Mouse (Mus musculus) E14TG2a.4 (cell line): ENCODE measurements around the gene Ubash3b.

Source experiments
- CTCF ChIP-seq: conservative IDR thresholded peaks from 2 replicates; pipeline ENCODE4 v1.5.1; 2014; ENCODE audit warnings: low read length
- NANOG ChIP-seq: IDR thresholded peaks from 2 replicates; pipeline ENCODE4 v1.6.1; 2014; ENCODE audit warnings: borderline replicate concordance, low read length, mixed read lengths

DNA sequence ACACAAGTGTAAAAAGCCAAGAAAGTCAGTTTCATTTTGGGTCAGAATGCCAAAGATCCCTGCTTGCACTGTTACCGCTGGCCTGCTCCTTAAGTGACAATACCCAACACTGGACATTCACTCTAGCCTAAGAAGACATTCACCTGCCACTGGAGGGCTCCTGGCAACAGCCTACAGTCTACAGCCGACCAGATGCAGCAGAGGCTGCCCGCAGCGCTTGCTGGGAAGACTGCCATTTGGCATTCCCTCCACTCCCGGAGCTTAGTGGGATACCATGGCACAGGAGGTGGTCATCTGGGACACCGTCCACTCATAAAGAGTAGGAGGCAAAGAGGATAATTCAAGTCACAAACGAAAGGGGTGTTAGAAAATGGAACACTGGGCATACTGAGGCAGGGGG is 12.9 kb downstream of the Ubash3b start:
- TF ChIP-seq CTCF (no peak), NANOG (no peak)
